Mouse (Mus musculus): ENCODE results near the gene Dag1.
"Not testable (repeated sequence)": the region's sequence is repeated elsewhere in the genome, so short reads cannot be mapped to it uniquely, and the experiment has no call there.

The Dag1 gene

DNA sequence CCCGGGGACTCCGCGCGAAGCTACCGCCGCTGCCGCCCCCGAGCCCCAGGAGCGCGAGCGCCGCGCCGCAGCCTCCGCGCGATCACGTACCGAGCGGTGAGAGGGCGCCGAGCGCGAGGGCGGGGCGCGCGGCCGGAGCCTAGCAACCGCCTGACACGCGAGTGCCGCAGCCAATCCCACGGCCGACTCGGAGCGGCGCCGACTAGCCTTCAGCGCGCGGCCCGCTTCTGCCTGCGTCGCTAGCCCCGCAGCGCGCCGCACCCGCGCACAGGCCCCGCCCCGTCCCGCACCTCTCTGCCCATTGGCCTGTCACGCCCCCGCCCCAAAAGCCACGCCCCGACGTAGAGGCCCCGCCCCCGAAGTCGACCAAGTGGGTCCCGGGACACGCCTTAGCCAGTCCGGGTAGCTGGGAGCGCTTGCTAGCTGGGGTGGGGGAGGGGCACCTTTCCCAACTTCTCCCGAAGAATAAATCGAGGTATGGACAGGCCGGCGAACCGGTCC is at the start of gene Dag1:
Dag1 (minus strand) TSS at position 269 of the 501 bp plus-strand sequence.
- peak; percentile 100 for DNase-seq

DNA sequence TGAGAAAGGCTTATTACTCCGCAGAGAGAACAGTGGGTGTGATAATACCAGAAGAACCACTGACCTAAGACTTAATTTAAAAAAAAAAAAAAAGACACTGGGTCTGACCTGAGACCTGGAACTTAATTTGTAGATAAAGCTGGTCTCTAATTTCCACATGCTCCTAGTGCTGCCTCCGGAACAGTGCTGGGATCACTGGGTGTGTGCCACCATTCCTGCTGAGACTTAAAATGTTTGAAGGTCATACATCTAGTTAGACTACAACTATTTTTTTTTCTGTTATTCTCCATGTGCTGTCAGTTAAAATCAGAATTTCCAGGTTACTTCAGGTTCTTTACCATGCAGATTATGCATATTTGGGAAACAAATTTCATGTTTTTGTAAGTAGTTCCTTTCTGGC is 44.4 kb upstream of the Dag1 start:
- DNase-seq = peak in 1 of 2 experiments; percentile 30

DNA sequence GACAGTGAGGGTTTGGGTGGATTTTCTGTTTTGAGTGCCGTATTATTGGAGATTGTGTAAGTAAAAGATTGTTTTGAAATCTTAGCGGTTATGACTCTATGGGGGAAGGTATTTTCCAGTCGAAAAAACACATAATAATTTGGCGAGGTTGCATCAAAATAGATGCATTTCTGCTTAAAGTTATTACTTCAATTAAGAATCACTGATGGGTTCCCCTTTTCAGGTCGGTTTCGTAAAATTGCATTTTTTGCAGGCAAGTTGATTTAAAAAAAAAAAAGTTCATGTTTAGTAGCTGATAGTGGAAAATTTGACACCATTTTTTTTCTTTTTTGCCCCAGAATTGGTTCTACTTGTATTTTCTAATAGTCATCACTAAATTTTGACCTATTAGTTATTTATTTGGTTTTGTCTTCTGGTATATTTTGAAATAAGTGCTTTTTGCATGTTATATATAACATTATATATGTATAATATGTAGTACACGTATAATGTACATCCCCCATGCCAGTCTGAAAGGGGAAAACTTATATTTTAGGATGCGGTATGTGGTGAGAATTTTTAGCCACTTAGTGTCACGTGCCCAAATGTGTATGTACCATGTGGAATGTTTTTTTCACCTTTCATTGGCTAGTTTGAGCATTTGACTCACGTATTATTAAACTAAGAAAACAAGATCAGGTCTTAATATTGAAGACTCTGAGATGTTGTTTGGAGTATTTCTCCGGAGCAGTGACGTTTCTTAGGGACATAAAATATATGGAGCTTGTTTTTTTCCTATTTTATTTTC is 43.5 kb upstream of the Dag1 start:
- no peak for DNase-seq

DNA sequence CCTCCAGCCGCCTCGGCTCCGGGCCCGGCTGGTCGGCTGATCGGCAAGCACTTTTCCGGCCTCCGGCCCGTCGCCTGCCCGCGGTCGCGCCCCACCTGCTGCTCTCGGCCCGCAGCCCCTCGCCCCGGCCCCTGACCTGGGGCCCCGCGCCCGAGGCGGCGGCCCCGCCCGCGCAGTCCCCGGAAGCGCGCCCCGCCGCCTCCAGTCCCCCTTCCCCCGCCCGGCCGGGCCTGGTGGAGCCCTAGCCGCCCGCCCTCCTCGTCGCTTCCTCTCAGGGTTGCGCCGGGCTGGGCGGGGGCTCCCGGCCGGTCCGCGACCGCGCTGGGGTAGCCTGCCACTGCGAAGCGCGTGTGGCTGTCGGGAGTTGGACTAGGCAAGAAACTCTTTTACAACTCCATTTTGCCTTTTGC is 42.8 kb upstream of the Dag1 start:
- peak in 1 of 2 experiments; percentile 88 for DNase-seq

DNA sequence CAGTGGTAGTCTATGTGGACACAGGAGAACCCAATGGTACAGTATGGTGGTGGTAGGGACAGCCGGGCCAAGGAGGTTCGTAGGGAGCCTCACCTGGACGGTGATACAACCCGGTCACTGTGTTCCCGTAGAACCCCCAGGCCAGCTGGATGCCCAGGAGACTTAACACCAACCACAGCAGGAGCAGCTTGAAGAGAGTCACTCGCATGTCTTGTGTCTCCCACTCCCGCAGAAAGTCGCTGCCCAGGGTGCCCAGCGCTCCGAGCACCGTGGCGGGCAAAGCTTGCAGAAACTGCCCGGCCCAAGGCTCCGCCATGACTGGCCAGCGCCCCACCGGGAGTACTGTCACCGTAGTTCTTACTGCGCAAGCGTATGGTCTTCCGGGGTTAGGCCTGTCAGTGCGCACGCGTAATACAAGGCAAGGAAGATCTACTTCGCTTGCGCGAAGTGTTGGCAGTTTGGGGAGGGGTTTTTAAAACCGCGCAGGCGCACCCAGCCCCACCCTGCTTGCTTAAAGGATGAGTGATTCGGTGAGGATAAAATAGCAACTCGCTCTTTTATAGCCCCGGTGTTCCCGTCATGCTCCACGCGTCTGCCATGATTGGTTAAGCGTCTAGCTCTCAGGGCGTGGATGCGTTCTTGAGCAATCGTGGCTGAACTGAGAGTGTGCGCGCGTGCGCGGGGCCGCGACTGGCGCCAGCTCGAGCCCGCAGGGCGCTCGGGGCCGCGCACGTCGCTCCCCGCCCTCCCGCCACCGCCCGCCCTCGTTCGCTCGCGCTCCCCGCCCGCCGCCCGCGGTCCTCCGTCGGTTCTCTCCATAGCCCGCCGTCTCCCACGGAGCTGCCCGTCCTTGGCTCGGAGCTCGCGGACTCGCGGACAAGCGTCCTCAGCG is 42.1 kb upstream of the Dag1 start, which contains the start of the genes Rhoa and Tcta:
Rhoa (plus strand) TSS at position 501 of the 892 bp plus-strand sequence.
Tcta (minus strand) TSS at position 532 of the 892 bp plus-strand sequence.
- DNase-seq = peak; percentile 98

DNA sequence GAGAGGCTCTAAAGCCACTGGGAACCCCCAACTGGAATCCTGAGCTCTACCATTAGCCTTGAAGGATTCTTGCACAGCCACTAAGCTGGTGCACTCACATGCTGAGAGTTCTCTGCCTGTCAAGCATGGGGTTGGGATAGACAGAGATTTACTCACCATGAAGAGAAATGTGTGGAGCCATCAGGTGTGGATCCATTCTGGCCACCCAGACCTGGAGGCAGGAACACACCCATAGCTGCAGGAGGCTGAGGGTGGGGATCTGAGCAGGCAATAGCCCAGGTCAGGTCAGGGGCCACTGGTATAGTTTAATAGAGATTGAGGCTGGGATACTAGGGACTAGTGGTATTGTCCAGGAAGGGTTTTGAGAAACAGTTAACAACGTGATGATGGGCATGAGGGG is 41.4 kb upstream of the Dag1 start:
- peak in 1 of 2 experiments; percentile 29 for DNase-seq

DNA sequence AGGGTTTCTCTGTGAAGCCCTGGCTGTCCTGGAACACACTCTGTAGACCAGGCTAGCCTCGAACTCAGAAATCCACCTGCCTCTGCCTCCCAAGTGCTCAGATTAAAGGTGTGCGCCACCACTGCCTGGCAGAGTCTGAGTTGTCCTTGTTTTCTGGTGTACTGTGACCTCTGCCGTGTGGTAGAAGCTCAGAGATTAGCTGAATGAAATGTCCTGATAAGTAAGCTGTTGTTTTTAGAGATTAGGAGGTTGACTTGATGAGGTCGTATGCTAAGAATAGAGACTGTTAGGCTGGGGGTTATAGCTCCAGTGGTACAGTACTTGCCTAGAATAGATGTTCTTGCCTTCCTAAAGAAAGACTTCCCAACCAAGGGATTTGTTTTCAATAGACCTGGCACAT is 41.0 kb upstream of the Dag1 start:
- DNase-seq = no peak

DNA sequence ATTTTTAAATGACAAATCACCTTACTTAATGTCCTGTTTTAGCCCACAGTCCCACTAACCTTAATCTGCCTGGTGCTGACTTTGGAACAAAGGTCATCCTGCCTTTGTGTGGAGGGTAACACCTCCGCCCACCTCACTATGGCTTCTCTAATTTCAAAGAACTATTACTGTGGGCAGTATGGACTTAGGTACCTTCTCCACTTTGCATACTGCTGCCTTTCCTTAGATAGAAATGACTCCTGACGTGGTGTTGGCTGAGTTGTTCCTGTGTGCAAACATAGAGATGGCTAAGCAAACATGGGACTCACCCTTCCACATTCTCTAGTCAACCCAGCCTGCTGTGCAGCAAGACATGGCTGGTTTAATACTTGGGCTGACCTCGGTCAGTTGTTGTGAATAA is 38.1 kb upstream of the Dag1 start:
- DNase-seq = no peak

DNA sequence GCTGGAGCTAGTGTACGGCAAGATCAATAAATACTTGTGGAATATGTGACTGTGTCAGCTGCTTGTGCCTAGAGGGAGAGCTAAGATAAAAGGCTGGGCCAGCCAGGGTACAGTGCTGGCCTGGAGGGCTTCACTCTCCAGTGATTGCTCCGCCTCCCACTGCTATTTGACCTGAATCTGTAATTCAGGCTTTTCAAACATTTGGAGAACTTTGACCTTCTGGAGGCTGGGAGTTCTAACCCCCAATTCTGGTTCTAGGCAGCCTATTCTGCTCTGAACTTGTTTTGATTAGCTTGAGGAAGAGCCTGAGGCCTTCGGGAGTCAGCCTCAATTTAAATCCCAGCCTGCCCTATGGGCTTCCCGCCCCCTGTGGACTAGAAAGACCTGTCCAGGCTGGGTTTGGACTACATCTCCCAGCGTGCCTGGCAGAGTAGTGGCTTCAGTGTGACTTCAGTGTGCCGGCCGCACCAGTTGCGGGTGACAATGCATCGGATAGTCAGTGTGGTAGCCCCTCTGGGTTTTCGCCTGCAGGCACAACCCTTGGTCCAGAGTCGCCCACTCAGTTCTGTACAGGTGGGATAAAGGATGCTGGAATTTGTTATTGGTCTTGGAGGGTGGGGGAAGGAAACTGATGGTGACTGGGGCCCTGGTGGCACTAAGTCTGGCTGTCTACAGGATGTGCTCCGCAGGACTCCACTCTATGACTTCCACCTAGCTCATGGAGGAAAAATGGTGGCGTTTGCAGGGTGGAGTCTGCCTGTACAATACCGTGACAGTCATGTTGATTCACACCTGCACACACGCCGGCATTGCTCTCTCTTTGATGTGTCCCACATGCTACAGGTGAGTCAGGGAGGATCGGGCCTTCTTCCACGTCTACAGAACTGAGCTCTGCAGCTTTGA is 32.9 kb upstream of the Dag1 start, which contains the start of gene Amt:
Amt (plus strand) TSS at position 401 of the 903 bp plus-strand sequence.
- DNase-seq = peak; percentile 66 to 73

DNA sequence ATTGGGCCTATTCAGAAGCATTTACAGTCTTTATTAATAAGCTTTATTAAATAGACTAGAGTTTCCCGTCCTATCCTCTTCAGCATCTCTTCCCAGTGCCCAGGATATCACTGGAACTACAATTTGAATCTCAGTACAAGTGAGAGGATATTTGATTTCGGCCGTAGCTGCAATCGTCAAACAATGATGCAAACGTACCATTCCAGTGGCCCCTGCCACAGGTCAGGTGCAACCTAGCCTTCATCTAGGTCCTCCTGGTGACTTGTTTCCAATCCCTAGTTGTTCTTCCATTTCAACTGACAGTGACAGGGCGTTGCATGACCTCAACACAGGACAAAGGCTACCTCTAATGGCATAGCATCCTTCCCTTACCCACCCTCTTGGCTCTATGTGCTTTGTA is 27.0 kb upstream of the Dag1 start:
- peak in 1 of 2 experiments; percentile 16 for DNase-seq

DNA sequence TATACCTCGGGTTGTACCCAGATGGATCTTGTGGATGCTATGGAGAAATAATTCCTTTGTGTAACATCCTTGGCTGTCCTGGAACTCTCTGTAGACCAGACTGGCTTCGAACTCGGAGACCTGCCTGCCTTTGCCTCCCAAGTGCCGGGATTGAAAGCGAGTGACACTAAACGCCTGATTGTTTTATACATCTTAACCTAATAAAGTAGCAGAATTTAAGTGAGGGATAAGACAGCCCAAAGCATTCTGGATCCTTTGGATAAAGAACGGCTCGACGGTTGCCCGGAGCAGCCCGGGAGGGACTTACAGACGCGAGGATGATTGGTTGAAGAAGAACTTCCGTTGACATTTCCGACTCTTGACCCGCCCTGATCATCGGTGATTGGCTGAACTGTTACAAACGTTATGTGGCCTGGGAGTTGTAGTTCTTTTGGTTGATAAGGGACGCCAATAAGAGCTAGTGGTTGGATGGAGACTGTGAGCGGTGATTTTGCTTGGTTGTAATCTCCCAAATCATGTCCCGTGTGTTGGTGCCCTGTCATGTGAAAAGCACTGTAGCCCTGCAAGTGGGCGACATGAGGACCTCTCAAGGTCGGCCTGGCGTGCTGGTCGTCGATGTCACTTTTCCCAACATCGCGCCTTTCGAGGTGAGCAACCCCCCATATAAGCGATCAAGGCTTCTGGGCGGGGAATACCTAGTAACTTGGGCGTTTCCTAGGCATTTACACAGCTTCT is 26.4 kb upstream of the Dag1 start, which contains the start of gene Nicn1:
Nicn1 (plus strand) TSS at position 414 of the 735 bp plus-strand sequence.
- DNase-seq = peak; percentile 85 to 90

DNA sequence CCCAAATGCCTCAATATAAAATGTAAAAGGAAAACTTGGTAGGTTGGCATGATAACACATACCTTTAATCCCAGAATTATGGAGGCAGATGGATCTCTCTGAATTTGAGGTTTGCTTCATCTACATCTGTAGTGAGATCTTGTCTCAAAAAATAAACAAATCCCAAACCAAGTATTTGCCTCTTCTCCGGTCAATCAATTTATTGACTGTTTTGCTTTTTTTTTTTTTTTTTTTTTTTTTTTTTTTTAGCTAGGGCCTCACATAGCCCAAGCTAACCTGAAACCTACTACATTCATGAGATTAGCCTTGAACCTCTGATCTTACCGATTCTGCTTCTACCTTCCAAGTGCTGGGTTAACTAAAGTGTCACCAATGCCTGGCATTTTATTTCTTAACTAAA is 25.6 kb upstream of the Dag1 start:
- DNase-seq = no peak

DNA sequence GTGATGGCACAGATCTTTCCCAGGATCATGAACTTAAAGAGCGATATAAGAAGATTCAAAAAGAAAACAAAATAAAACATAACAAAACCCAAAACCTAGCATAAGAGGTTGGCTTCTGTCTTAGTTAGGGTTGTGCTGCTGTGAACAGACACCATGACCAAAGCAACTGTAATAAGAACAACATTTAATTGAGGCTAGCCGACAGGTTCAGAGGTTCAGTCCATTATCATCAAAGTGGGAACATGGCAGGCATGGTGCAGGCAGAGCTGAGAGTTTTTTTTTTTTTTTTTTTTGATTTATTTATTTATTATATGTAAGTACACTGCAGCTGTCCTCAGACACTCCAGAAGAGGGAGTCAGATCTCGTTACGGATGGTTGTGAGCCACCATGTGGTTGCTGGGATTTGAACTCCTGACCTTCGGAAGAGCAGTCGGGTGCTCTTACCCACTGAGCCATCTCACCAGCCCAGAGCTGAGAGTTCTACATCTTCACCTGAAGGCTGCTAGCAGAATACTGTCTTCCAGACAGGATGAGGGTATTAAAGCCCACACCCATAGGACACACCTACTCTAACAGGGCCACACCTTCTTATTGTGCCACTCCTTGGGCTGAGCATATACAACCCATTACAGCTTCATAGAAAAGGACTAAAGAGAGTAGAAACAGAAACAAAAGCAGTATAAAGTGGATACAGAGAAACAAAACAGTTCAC is 23.9 kb upstream of the Dag1 start:
- DNase-seq = not testable (repeated sequence)

DNA sequence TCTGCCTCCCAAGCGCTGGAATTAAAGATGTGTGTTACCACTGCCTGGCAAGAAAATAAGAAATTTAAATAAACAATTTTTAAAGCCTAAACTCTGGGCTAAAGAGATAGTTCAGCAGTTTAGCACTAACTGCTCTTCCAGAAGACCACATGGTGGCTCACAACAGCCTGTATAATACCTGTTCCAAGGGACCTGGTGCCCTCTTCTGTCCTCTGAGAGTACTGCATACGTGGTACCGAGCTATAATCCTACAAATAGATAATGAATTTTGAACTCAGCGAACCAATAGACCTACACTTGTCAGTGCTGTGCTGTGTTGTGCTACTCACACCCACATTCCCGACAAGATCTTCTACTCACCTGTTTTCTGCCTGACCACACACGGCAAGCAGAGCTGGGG is 20.7 kb upstream of the Dag1 start:
- DNase-seq = peak; percentile 75 to 88

DNA sequence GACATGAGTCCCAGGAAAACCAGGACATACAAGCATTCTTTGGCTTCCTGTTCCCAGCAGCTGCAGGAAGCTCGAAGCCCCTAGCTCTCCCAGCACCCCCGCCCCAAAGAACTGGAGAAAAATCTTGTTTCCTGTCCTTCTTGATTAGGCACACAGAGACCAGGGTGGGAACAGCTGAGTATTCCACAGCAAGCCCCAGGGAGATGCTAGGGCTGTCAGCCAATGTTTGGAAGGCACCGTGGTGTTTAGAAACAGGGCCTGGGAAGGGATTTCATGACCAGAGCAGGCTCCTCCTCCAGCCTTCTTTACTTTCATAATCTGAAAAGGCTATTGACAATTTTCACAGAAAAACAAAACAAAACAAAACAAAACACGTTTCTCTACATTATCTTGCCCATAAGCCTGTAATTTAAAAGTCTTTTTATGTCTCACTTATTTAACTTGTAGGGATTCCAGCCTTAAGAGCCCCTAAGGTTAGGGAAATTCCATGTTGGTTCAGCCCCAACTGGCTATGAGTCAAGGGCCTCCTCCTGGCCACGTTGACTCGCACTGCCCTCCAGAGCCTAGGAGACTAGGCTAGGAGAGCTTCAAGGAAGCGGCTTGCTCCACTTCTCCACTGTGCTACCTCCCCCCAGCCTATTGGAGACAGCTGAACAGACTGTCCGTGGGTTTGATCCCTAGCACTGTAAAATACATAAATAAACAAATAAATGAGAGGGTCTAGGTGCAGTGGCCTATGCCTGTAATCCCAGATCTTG is 16.5 kb upstream of the Dag1 start:
- peak in 1 of 2 experiments; percentile 51 for DNase-seq

DNA sequence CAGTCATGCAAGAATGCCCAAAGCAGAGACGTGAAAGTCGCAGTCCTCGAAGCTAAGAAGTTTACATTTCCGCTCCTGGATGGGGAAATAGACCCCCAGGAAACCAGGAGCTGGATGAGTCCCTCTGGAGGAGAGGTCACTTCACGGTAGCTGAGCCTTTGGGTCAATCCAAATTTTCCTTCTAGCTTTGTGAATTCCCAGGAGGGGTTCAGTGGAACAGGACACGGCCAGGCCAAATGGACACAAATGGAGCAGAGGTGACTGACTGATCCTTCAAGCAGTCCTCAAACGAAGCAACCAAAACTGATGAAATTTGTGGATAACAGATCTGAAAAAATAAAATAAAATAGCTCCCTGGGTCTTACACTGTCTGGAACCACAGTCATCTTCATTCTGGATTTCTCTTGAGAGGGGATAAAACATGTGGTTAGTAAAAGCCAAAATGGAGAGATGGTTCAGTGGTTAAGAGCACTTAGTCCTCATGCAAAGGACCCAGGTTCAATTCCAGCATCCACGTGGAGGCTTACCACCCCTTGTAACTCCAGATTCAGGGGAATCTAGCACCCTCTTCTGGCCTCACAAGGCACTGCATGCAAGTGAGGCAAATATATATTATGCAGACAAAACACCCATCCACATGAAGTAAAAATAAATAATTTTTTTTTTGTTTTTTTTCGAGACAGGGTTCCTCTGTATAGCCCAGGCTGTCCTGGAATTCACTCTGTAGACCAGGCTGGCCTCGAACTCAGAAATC is 15.1 kb upstream of the Dag1 start:
- DNase-seq = peak in 1 of 2 experiments; percentile 36

DNA sequence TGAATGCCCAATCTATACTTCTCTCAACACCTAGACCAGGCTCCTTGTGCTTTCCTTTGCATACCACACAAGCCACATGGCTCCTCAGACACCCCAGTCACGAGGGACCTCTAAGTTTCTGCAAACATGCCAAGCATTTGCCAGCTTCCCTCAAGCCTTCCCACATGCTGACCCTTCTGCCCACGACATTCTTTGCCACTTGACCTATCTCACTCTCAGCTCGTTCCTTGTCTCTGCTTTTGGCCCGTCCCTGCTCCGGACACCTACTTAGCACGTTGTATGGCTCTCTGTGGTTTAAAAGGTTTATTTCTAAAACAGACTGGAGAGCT is 11.5 kb upstream of the Dag1 start:
- DNase-seq = no peak

DNA sequence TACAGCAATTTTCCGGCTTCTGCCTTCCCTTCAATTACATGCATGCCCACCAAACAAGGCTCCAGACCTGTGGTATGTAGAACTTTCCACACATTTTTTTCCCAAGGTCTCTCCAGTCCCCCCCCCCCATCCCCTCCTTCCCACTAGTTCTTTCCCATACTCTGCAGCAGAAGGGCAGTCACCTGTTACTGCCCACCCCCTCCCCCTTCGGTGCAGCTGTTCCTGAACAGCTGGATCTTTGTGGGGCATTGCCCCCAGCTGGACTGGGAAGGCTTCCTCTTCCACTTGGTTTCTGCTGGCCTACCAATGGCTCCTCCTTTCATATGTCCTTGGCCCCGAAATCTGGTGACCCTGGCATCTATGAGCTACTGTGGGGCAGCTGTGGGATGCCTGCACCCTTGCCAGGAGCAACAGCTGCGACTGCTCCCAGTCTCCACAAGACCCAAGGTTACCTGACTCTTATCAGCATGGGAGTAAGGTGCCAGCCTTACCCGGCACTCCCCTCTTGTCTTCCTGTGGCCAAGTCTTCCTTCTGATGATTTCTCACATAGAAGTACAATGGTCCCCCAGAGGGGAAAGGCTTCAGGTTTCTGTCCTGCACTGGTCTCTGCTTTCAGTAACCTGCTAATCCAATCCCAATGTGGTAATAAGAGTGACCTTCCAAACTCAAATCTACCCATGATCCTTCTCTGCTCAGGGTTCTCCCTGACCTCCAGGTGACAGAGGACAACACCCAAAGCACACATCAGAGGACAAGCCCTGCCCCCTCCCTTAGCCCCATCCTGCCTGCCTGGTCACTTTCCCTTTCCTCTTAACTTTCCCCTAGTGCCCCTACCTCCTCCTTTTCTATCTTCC is 10.9 kb upstream of the Dag1 start:
- DNase-seq = no peak

Data from cerebellum, postnatal 25 days (tissue).